Mouse (Mus musculus): Measurements from ENCODE around the gene Fthl17c.
"Not testable (repeated sequence)": the region's sequence is repeated elsewhere in the genome, so short reads cannot be mapped to it uniquely, and the experiment has no call there.

Gene Fthl17c

DNA sequence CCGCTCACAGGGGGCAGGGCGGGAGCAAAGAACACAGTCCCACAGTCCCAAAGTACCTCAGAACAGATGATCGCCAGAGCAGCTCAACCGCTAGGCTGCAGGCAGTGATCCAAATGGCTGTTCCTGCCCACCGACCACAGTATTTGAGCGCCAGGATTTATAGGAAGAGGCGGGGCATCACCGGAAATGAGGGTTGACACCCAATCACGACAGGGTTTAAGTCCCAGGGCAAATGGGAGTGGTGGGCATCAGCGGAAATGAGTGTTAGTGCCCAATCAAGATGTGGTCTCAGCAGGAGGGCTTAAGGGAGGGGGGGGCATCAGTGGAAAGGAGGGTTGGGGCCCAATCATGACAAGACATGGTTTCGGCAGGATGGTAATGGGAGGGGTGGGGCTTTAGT, at the start of gene Fthl17c:
Gene Fthl17c (minus strand): TSS at position 101 of the 400 bp plus-strand sequence.
- DNase-seq (ENCODE audit: low read depth, low spot score), result not testable (repeated sequence)

DNA sequence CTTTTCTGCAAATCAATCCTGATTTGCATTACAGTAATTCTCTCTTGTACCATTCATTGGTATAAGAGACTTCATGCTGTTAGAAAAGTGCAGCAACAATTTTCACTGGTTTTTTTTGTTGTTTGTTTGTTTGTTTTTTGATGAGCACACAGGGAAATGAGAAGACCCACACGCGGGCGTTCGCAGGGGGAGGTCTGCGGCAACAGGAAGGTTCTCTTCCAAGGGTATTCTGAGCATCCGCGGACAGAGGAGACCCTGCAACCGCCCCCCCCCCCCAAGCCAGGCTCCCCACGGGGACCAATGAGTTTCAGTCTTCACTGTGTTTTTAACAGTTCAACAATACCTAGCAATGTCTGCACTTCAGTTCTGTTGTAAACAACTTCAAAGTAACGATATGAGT, 43.1 kb upstream of the Fthl17c start:
- no peak for DNase-seq (ENCODE audit: low read depth, low spot score)

DNA sequence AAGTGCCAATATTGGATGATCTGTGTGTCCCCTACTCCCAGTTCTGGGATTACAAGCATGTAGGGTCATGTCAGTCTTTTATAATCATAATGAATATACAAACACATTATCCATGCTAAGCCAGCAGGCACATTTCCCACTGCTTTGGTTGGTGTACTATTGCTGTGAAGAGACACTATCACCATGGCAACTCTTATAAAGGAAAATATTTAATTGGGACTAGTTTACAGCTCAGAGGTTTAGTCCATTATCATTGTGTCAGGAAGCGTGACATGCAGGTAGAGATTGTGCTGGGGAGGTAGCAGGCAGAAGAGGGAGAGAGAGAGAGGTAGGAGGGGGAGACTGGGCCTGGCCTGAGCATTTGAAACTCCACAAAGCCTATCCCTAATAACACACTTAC, 39.7 kb upstream of the Fthl17c start:
- no peak for DNase-seq (ENCODE audit: low read depth, low spot score)

DNA sequence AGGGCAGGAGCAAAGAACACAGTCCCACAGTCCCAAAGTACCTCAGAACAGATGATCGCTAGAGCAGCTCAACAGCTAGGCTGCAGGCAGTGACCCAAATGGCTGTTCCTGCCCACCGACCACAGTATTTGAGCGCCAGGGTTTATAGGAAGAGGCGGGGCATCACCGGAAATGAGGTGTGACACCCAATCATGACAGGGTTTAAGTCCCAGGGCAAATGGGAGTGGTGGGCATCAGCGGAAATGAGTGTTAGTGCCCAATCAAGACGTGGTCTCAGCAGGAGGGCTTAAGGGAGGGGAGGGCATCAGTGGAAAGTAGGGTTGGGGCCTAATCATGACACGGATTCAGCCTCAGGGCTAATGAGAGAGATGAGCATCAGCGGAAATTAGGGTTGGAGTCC, 10.3 kb upstream of the Fthl17c start, which contains the start of gene Fthl17d:
Gene Fthl17d (minus strand): TSS at position 101 of the 400 bp plus-strand sequence.
- DNase-seq (ENCODE audit: low read depth, low spot score), result not testable (repeated sequence)

DNA sequence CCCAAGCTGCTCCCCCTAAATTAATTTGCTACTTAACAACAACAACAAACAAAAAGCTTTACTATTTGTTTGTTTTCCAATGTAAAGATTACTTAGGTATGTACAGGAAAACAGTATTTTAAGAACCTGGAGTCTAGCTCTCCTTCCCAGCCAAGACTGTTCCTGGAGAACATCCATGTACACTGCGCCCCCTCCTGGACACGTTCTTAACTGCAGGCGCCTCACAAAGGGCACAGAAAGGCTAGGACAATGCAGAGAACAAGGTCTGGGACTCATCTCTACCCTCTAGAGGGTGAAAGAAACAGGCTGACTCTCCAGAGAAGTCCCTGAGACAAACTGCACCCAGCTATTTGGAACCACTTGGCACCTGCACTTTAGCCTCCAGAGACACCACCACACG, 11.7 kb downstream of the Fthl17c start:
- DNase-seq (ENCODE audit: low read depth, low spot score), result not testable (repeated sequence)

DNA sequence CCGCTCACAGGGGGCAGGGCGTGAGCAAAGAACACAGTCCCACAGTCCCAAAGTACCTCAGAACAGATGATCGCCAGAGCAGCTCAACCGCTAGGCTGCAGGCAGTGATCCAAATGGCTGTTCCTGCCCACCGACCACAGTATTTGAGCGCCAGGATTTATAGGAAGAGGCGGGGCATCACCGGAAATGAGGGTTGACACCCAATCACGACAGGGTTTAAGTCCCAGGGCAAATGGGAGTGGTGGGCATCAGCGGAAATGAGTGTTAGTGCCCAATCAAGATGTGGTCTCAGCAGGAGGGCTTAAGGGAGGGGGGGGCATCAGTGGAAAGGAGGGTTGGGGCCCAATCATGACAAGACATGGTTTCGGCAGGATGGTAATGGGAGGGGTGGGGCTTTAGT, 13.5 kb downstream of the Fthl17c start, which contains the start of gene Fthl17b:
Gene Fthl17b (minus strand): TSS at position 101 of the 400 bp plus-strand sequence.
- DNase-seq (ENCODE audit: low read depth, low spot score), result not testable (repeated sequence)

DNA sequence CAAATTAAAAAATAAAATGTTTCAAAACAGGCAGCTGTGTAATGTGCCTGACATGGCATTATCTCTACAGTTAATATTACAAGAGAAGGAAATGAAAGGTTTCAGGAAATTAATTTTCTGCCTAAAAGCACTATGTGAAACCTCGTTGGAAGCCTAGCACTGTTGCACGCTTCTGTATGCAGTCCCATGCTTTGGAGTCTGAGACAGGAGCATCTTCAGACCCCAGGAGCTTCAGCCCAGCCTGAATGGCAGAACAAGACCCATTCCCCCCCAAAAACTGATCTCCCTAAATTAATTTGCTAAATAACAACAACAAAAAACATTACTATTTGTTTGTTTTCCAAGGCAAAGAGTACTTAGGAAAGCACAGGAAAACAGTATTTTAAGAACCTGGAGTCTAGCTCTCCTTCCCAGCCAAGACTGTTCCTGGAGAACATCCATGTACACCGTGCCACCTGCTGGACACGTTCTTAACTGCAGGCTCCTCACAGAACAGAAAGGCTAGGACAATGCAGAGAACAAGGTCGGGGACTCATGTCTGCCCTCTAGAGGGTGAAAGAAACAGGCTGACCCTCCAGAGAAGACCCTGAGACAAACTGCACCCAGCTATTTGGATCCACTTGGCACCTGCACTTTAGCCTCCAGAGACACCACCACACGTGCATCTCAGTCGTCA, 28.1 kb downstream of the Fthl17c start:
- DNase-seq (ENCODE audit: low read depth, low spot score), result peak; percentile 34

DNA sequence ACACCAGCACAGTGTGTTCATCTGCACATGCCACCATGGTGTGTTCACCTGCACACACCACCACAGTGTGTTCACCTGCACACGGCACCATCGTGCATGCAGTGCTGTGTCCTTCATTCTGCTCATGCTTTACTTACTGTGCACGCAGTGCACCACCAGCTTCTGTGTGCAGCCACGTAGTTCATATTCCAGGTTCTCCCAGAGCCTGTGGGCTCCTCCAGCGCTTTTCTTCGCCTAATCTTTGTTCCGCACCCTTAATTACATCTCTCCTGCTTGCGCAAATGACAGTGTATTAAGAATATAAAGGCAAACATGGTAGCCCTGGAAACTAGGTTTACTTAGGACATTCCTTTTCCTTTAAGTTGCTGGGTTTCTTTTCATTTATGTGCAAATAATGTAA, 32.3 kb downstream of the Fthl17c start:
- DNase-seq (ENCODE audit: low read depth, low spot score), result no peak

DNA sequence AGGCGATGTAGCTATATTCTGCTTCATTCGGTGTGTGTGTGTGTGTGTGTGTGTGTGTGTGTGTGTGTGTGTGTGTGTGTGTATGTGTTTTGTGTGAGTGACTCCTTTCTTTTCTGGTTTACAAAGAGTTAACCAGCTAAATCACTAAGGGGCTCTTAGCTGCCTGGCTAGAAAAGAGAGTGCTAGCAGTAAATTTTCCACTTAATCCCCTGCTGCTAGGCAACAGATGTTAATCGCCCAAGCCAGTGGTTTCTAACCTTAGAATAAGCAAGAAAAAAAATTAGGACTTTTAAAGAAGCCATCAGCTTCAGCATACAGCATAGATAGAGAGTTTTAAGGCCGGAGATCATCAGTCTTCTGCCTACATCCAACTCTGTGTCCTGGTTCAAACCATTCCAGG, 49.1 kb downstream of the Fthl17c start:
- no peak for DNase-seq (ENCODE audit: low read depth, low spot score)

Measured in CD4-positive helper T cell, adult 2 months (primary cell).